Mouse (Mus musculus) intestine, embryonic 15.5 days (tissue): ENCODE results near the gene Nacc2. TPM values are rescaled to one million over a fixed set of nuclear protein-coding genes. Genes with fewer than 3 reads are reported as not detected.

Source experiments
- ATAC-seq: fragments of 200-750 bp; cut with Nextera tagmentation; 2 replicates; pipeline ENCODE4 v1.8.0; 2017; ENCODE audit warnings: moderate TSS enrichment, moderate library complexity
- H3K27ac ChIP-seq: fragments of 300-500 bp; sonication (generic); 2 replicates; pipeline ENCODE4 v1.5.1; 2015; ENCODE audit warnings: mild to moderate bottlenecking, inconsistent platforms
- H3K27me3 ChIP-seq: fragments of 300-500 bp; sonication (generic); replicated peaks from 2 replicates; pipeline ENCODE4 v1.6.1; 2015; ENCODE audit warnings: inconsistent platforms
- H3K36me3 ChIP-seq: fragments of 300-500 bp; sonication (generic); 2 replicates; pipeline ENCODE4 v1.6.1; 2015; ENCODE audit warnings: inconsistent platforms
- H3K4me1 ChIP-seq: fragments of 300-500 bp; sonication (generic); replicated peaks from 2 replicates; pipeline ENCODE4 v1.6.1; 2015; ENCODE audit warnings: inconsistent platforms
- H3K4me2 ChIP-seq: fragments of 300-500 bp; sonication (generic); replicated peaks from 2 replicates; pipeline ENCODE4 v1.6.1; 2015; ENCODE audit warnings: mild to moderate bottlenecking, inconsistent platforms
- H3K4me3 ChIP-seq: fragments of 300-500 bp; sonication (generic); replicated peaks from 2 replicates; pipeline ENCODE4 v1.5.1; 2015; ENCODE audit warnings: inconsistent platforms
- H3K9ac ChIP-seq: fragments of 300-500 bp; sonication (generic); 2 replicates; pipeline ENCODE4 v1.6.1; 2015; ENCODE audit warnings: inconsistent platforms
- H3K9me3 ChIP-seq: fragments of 300-500 bp; sonication (generic); 2 replicates; pipeline ENCODE4 v1.6.1; 2016; ENCODE audit warnings: inconsistent platforms
- WGBS: fragments of 180-500 bp; shearing (Covaris S2); methylation state at CpG from one replicate; pipeline ENCODE4 v1.1.7; 2015; 5-methylcytosine and 5-hydroxymethylcytosine counted together
- polyA plus RNA-seq: library from polyadenylated mRNA; unstranded; fragments of >200 nt; fragmentation: Nextera tagmentation; extraction: Ambion mirVana; gene quantifications from 2 replicates; pipeline ENCODE4 v1.2.1, GENCODE M21; 2015

Gene Nacc2
- polyA plus RNA-seq, 1 experiment from 2014 or later: 16.9 TPM

DNA sequence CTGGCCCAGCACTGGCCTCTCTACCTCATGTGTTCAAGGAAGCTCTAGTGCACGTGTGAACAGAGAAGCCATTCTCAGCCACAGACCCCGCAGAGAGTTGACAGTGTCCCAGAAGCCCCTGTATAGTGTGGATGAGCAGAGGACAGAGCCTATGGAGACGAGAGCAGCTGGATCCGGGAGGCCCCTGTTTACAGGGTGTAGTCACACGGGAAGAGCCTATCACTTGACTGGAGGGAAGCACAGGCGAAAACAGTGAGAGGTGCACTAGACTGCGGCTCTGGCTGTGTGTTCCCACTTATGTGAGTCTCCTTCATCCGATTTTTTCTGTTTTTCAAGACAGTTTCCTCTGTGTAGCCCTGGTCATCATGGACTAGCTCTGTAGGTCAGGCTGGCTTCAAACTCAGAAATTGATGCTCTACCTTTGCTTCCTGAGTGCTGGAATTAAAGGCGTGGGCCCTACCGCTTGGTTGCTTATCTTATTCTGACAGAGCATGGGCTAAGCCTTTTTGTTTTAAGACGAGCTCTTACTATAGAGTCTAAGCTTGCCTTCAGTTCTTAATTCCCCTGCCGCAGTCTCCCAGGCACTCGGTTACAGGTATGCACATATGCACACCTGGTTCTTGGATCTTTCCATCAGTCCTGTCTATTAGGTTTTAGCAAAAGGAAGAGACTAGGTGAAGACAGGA is 60.1 kb downstream of the Nacc2 start:
- Histone ChIP-seq H3K4me1 (no peaks in the 10 kb centered on the region), H3K27ac (no peak overlapping the region), H3K27me3 (no peaks in the 10 kb centered on the region), H3K36me3 (peaks cover 4% of the 10 kb centered on the region; the same call in 1 of the 2 replicates), H3K4me2 (no peak overlapping the region), H3K4me3 (no peak overlapping the region), H3K9me3 (no peaks in the 10 kb centered on the region), H3K9ac (no peak overlapping the region)
- 70% methylated on average over 13 of the region's 13 CpGs for WGBS
- no peak for ATAC-seq

GRCm38 (mm10) chr2:26062241-26062640 is 60.8 kb downstream of the Nacc2 start:
- peaks cover 4% of the 10 kb centered on the region; the same call in 1 of the 2 replicates for H3K36me3 ChIP-seq
- no peak for ATAC-seq
- H3K9ac ChIP-seq: no peak overlapping the region
- WGBS: 54% methylated on average over 4 of the region's 4 CpGs
- H3K9me3 ChIP-seq: no peaks in the 10 kb centered on the region
- H3K27ac ChIP-seq: no peak overlapping the region
- H3K4me1 ChIP-seq: no peaks in the 10 kb centered on the region
- H3K27me3 ChIP-seq: no peaks in the 10 kb centered on the region
- H3K4me2 ChIP-seq: no peak overlapping the region
- no peak overlapping the region for H3K4me3 ChIP-seq

GRCm38 (mm10) chr2:26061018-26061666 is 61.9 kb downstream of the Nacc2 start:
- Histone ChIP-seq H3K9me3 (no peaks in the 10 kb centered on the region), H3K4me3 (no peak overlapping the region), H3K9ac (no peak overlapping the region), H3K36me3 (peaks cover 4% of the 10 kb centered on the region; the same call in 1 of the 2 replicates), H3K27me3 (no peaks in the 10 kb centered on the region), H3K4me1 (no peaks in the 10 kb centered on the region), H3K27ac (no peak overlapping the region), H3K4me2 (no peak overlapping the region)
- WGBS: 71% methylated on average over 21 of the region's 21 CpGs
- no peak for ATAC-seq

DNA sequence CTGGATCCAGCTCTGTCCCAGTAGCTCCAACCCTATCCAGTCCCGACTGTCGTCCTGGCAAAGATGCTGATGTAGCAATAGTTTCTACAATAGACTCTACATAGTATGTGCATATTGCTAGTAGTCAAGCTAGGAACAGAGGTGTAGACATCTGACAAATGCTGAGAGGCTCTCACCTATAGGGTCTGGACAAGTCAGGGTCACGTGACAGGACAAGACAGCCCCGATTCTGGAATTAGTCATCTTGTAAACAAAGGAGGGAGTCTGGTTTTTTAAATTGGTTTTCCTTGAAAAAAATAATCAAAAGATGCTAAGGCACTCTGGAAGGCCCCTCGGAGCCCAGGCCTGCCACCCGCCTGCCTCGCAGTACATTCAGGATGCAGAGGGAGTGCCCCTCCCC is 66.0 kb downstream of the Nacc2 start:
- WGBS: 54% methylated on average over 7 of the region's 7 CpGs
- H3K4me2 ChIP-seq: no peak overlapping the region
- H3K9ac ChIP-seq: no peak overlapping the region
- H3K27ac ChIP-seq: no peak overlapping the region
- H3K36me3 ChIP-seq: peaks cover 4% of the 10 kb centered on the region; the same call in 1 of the 2 replicates
- H3K4me1 ChIP-seq: no peaks in the 10 kb centered on the region
- ATAC-seq: no peak
- H3K4me3 ChIP-seq: no peak overlapping the region
- H3K27me3 ChIP-seq: no peaks in the 10 kb centered on the region
- no peaks in the 10 kb centered on the region for H3K9me3 ChIP-seq

- Histone ChIP-seq H3K4me3 (no peak overlapping the region), H3K27ac (no peak overlapping the region)
- no peak for ATAC-seq
These were observed 66.8 kb downstream of the Nacc2 start for GRCm38 (mm10) chr2:26056226-26056625.

DNA sequence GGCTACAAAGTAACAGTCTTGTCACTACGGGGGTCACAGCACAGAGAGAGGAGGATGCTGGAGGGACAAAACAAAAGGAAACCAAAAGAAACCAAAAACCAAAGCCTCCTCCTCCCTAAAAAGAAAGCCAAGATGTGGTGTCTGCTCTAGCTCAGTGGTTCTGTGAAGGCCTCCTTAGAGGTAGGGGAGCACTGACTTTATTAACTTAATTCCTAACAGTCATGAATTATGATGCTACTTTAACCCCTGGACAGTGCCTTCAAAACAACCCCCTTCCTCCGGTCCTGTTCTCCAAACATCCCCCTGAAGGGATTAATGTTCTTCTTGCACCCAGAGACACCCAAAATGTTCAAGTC is 67.3 kb downstream of the Nacc2 start:
- Histone ChIP-seq H3K9ac (no peak overlapping the region), H3K9me3 (no peaks in the 10 kb centered on the region), H3K4me1 (no peaks in the 10 kb centered on the region), H3K36me3 (peaks cover 4% of the 10 kb centered on the region; the same call in 1 of the 2 replicates), H3K4me2 (no peak overlapping the region), H3K27ac (no peak overlapping the region), H3K27me3 (no peaks in the 10 kb centered on the region), H3K4me3 (no peak overlapping the region)
- no peak for ATAC-seq
- 37% methylated on average over 2 of the region's 2 CpGs for WGBS

More at GRCm38 (mm10) chr2:26056226-26056625, 66.8 kb downstream of the Nacc2 start:
- peaks cover 4% of the 10 kb centered on the region; the same call in 1 of the 2 replicates for H3K36me3 ChIP-seq
- H3K4me1 ChIP-seq: no peaks in the 10 kb centered on the region
- no peak overlapping the region for H3K4me2 ChIP-seq
- WGBS: 58% methylated on average over 5 of the region's 5 CpGs
- no peaks in the 10 kb centered on the region for H3K27me3 ChIP-seq
- H3K9me3 ChIP-seq: no peaks in the 10 kb centered on the region
- H3K9ac ChIP-seq: no peak overlapping the region

DNA sequence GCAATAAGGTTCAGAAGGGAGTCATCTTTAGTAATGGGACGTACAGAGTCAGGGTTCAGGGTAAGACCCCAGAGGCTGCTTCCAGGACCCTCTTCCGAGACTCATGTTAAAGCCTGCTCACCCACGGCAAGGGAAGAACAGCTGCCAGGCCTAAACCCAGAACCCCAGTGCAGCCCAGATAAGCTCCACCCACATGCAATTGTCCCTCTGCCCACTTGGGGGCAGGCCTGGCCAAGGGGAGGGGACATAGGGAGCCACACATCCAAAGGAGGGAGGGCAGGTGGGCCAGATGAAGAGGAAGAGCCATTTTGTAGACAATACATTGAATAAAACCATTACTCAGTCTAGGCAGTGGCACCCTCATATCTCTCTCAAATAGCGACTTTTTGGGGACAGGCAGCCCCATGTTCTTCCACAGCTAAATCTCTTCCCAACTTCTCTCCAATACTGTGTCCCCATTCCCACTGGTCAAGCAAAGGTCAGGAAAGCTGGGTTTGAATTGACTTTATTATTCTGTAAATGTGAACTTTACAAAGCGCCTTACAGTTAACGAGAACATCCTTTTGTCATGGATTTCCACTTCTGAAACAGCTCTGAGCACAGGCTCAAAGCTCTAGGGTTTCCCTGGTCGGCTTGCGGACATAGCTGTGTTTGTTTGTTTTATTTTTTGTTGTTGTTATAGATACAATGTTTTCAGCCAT is 67.8 kb downstream of the Nacc2 start:
- H3K9ac ChIP-seq: no peak overlapping the region
- peaks cover 4% of the 10 kb centered on the region; the same call in 1 of the 2 replicates for H3K36me3 ChIP-seq
- H3K4me3 ChIP-seq: no peak overlapping the region
- H3K27me3 ChIP-seq: no peaks in the 10 kb centered on the region
- no peak overlapping the region for H3K27ac ChIP-seq
- no peaks in the 10 kb centered on the region for H3K4me1 ChIP-seq
- H3K9me3 ChIP-seq: no peaks in the 10 kb centered on the region
- WGBS: 47% methylated on average over 8 of the region's 8 CpGs
- ATAC-seq: peak; percentile 82
- no peak overlapping the region for H3K4me2 ChIP-seq

DNA sequence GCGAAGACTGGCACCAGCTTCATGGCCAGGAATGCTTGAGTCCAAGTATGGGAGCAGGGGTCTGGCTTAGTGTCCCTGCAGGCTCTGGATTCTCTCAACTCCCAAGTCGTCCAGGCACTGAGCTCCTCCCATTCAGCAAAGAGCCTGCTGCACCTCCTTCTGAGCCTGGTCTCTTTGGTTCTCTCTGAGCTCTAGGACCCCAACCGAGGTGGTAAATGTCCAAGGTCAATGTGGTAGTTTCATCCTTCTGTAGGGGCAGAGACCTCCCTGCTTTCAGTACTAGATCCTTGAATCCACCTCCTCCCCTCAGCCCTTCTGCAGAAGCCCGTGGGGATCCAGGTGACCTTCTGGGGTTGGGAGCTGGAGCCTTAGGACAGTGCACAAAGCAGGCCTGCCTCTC is 70.2 kb downstream of the Nacc2 start:
- peak; percentile 34; the same call in 1 of the 2 replicates for ATAC-seq
- H3K9ac ChIP-seq: no peak overlapping the region
- no peaks in the 10 kb centered on the region for H3K36me3 ChIP-seq
- H3K4me3 ChIP-seq: no peak overlapping the region
- 21% methylated on average over 4 of the region's 4 CpGs for WGBS
- H3K4me1 ChIP-seq: no peaks in the 10 kb centered on the region
- no peaks in the 10 kb centered on the region for H3K9me3 ChIP-seq
- no peaks in the 10 kb centered on the region for H3K27me3 ChIP-seq
- no peak overlapping the region; the same call in 1 of the 2 replicates for H3K4me2 ChIP-seq
- 0 out of 2 replicates have a peak overlapping the region, but pooled peaks have one; percentile 32 for H3K27ac ChIP-seq

DNA sequence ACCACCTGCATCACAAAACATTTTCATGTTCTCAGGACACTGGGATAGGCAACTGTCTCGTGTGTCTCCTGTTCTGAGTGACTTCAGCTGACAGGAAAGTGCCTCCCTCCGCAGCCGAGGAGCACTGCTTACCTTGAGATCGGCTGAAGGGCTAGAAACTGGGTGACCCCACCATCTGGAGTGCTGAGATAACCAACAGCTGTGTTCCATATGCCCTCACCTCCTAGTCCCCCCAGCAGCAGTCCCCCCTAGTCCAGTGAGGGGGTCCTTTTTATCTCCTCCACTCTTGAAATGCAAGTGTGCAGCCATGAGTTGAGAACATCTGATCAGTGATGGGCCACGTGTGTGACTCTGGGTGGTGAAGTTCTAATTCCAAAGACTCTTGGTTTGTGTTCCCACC is 74.2 kb downstream of the Nacc2 start:
- WGBS: 47% methylated on average over 5 of the region's 5 CpGs
- Histone ChIP-seq H3K9ac (no peak overlapping the region), H3K4me1 (no peaks in the 10 kb centered on the region), H3K36me3 (no peaks in the 10 kb centered on the region), H3K27ac (no peak overlapping the region), H3K27me3 (no peaks in the 10 kb centered on the region), H3K9me3 (no peaks in the 10 kb centered on the region), H3K4me2 (no peak overlapping the region), H3K4me3 (no peak overlapping the region)
- no peak for ATAC-seq

DNA sequence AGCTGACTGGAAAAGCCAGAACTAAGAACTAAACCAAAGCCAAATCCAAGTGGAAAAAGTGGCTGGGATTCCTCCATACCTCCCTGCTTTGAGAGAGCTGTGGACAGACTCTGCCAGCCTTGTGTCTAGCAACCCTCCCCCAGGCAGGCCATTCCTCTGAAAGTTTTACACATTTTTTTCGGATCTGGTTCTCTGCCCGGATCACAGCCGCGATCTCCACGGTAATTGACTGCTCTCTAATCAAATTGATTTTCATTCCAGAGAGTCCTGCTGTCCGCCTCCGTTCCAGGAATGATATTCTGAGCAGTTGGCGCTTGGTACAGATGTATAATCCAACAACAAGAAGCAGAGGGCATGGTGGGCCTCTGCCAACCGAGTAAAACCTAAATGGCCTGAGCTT is 78.8 kb downstream of the Nacc2 start:
- no peak overlapping the region for H3K27ac ChIP-seq
- WGBS: 80% methylated on average over 9 of the region's 9 CpGs

GRCm38 (mm10) chr2:26042603-26043002 is 80.4 kb downstream of the Nacc2 start:
- H3K9me3 ChIP-seq: no peaks in the 10 kb centered on the region
- H3K27ac ChIP-seq: no peak overlapping the region
- WGBS: 79% methylated on average over 3 of the region's 3 CpGs
- no peak overlapping the region for H3K9ac ChIP-seq
- no peaks in the 10 kb centered on the region for H3K36me3 ChIP-seq
- peaks cover 16% of the 10 kb centered on the region for H3K4me1 ChIP-seq
- no peaks in the 10 kb centered on the region for H3K27me3 ChIP-seq
- no peak overlapping the region for H3K4me2 ChIP-seq
- H3K4me3 ChIP-seq: no peak overlapping the region
- ATAC-seq: no peak

More for the DNA sequence above, 78.8 kb downstream of the Nacc2 start:
- no peaks in the 10 kb centered on the region for H3K9me3 ChIP-seq
- H3K4me1 ChIP-seq: peaks cover 16% of the 10 kb centered on the region
- no peaks in the 10 kb centered on the region for H3K27me3 ChIP-seq
- no peak overlapping the region for H3K4me3 ChIP-seq
- no peak for ATAC-seq
- no peak overlapping the region for H3K4me2 ChIP-seq
- H3K36me3 ChIP-seq: no peaks in the 10 kb centered on the region
- no peak overlapping the region for H3K9ac ChIP-seq

- Histone ChIP-seq H3K4me3 (no peak overlapping the region), H3K27ac (0 out of 2 replicates have a peak overlapping the region, but pooled peaks have one; percentile 32), H3K9ac (no peak overlapping the region), H3K4me1 (peaks cover 16% of the 10 kb centered on the region), H3K4me2 (peak overlapping the region; percentile 30), H3K27me3 (peaks cover 2% of the 10 kb centered on the region; the same call in 1 of the 2 replicates), H3K9me3 (no peaks in the 10 kb centered on the region), H3K36me3 (no peaks in the 10 kb centered on the region)
- ATAC-seq: peak; percentile 62
- WGBS: 33% methylated on average over 14 of the region's 14 CpGs
These were observed 81.7 kb downstream of the Nacc2 start for GRCm38 (mm10) chr2:26041163-26041810.
